Mouse (Mus musculus) layer of hippocampus, adult 11-12 months (tissue): Measurements from ENCODE around the gene Glb1l.

Source experiments
- DNase-seq: peaks from one replicate; pipeline ENCODE4 v3.0.0; 2022; ENCODE audit warnings: low spot score

The Glb1l gene

DNA sequence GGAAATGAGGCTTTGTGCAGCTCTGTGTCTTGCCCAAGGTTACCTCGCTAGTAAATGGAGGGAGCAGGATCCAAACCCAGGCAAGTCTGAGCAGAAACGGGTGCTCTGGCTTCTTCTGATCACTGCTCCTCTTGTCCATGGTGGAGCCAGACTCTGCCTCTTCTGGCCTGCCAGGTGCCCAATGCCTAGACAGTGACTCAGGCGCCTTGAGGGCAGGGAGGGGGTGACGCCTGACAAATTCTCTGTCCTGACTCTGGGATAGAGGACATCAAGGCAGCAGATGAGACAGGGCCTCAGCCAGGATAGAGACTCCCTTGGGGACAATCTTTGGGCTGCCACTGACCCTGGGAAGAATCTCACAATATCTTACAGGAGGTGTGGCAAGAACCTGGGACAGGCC lies 20.6 kb upstream of the Glb1l start:
- DNase-seq: no peak

DNA sequence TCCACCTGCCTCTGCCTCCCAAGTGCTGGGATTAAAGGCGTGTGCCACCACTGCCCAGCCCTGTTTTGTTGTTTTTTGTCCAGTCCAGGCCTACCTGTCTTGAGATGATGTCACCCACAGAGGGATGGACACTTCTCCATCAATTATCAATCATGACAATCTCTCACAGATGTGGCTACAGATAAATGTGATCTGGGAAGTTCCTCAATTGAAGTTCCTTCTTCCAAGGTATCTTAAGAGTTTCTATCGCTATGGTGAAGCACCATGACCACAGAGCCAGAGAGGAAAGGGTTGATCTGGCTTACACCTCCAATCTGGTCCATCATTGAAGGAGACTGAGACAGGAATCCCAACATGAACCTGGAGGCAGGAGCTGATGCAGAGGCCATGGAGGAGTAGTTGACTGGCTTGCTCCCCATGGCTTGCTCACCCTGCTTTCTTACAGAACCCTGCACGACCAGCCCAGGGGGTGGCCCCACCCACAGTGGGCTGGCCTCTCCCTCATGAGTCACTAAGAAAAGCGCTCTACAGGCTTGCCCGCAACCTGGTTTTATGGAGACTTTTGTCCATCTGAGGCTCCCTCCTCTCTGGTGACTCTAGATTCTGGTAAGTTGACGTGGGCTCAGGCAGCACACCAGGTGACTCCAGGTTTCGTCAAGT lies 19.9 kb upstream of the Glb1l start:
- DNase-seq: no peak

DNA sequence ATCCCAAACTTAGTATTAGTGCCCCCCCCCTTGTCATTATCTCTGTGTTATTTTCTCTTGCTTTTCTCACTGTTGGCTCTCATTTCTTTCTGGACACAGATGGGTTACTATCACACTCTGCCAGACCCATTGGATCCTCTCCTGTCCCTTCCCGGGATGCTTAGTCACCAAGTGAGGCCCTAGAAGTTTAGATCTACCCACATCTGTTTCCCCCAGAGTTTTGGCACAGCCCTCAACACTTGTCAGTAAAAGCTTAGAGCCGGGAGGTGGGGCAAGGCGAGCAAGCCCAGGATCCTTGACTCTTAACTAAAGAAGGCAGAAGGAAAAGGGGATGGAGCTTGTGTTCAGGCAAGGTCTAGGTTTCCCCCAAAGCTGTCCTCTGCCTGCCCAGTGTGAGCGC lies 18.5 kb upstream of the Glb1l start:
- DNase-seq: no peak

DNA sequence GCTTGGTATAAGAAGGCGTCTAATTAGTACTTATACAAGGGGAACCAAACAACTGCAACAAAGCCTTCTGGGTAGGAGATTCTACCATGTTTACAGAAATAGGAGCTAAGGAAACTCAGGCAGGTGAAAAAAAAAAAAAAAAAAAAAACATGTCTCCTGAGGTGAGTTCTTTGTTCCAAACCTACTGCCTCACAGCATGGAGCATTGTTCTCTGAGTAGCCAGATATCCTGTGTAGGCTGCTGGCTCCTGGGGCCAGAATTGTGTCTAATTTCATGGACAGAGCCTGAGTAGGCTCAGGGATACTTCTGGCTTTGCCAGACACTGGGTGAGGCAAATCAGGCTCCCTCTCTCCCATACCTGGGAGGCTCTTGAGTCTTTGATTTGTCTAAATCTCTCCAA lies 17.0 kb upstream of the Glb1l start:
- no peak for DNase-seq

DNA sequence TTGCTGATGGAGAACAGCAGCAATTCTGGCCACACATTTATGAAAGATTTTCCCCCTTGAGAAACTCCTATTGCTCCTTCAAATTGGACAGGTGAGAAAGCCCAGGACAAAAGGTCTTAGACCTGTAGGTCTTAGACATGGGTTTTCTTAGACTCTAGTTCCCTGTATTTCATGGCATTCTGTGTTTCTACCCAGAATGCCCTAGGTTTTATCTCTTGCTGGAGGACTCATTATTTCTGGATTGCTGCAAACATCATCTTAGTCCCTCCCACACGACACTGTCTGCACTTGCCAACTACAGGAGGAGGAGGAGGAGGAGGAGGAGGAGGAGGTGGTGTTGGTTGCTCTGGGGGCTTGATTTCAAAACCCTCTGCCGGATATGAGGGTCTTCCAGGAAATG lies 15.5 kb upstream of the Glb1l start:
- DNase-seq: no peak

DNA sequence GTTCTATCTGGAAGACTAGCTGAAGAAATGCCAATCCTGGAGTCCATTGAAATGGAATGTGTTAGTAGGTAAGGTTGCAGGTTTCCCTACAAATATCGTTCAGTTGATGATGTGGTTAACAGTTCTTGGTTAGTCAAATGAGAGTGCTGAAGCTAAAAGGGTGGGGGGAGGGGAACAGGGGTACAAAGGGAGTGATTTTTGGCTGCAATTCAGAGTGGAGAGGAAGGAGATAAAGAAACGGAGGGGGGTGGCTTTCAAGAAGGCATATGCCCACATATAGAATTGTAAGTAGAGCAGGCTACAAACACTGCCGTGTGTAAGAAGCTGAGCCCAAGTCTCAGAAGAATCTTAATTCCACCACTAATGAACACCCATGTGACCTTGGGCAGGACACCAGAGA lies 14.9 kb upstream of the Glb1l start:
- DNase-seq: no peak

DNA sequence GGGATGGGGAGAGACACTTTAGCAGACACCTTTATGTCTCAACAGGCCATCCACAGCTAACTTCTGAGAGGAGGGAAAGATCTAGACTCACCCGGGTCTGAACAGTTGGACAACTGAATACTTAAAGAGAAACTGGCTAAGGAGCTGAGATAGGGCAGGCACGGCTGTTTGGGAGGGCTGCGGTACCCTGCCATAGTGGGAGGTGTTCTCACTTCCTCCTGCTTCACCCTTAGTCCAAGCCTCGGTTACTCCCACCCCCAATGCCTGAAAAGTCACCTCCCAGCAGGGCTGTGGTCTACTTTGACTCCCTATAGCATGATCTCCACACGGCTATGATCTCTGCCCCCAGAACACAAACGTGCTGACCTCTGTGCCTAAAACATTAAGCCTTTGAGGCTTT lies 12.9 kb upstream of the Glb1l start:
- DNase-seq: no peak

DNA sequence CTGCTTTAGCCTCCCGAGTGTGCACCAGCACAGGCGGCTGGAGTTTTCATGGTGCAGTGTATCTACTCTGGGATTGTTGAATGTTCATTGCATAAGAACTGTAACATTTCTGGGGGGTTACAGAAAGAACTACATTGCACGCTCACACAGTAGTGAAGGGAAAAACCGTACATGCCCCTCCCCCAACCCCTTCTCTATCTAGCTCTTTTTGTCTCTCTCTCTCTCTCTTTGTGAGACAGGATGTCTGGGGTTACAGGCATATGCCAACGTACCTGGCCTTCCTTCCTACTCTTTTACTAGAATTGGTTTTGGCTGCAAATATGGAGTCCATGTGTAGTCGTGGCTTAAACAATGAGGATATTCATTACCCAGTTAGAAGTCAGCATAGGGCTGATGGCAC lies 12.3 kb upstream of the Glb1l start:
- DNase-seq: no peak

DNA sequence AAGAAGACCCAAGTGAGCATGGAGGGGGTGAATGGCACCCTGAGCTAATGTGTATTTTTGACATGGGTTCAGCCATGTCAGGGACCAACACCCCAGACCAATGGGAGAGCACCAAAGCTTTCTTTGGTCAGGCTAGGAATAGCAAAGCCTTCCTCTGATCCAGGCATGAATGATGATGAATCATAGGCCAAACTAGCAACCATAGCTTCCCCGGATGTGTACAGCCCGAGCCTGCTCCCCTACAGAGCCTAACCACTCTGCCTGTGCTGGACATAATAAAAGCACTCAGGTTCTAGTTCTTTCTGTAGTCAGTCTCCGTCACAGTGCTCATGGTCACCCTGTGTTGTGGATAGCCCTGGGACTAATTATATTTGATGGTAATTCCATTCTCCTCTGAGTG lies 10.9 kb upstream of the Glb1l start:
- DNase-seq: no peak

DNA sequence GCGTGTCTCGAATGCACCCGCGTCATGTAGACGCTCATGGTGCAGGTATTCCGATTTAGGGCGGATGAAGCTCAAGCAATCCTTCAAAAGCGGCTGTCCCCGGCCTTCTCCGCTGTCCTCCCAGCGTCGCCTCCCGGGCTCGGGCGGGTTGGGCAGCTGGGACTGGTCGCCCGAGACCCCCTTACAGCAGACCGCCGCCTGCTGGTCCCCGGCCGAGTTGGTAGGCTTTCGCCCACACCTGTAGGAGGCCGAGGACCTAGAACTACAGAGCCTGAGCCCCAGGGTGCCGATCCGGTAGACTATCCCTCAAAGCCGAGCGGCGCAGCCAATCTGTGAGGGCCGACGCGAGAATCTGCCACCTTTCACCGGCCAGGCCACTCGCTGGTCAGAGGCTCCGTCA lies 8.9 kb upstream of the Glb1l start, which contains the start of gene Tuba4a:
TSS of gene Tuba4a (minus strand) at position 335 of the 400 bp plus-strand sequence.
- DNase-seq: no peak

DNA sequence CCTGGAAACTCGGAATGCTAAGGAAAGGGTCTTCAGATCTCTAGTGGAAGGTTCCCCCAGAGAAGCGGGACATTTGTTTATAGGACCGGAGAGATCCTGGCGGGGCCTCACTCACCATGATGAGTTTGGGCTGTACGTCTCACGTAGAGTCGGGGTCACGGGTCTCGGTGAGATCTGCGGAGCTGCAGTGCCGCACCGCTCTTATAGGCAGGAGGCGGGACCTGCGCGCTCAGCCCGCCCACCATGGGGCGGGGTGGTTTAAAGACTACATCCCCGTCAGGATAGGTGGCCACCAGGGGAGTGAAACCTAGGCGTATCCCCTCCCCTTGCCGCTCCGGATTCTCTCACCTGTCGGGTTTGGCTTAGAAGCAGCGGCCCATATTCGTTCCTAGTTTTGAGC lies 8.5 kb upstream of the Glb1l start:
- DNase-seq: peak; percentile 93

DNA sequence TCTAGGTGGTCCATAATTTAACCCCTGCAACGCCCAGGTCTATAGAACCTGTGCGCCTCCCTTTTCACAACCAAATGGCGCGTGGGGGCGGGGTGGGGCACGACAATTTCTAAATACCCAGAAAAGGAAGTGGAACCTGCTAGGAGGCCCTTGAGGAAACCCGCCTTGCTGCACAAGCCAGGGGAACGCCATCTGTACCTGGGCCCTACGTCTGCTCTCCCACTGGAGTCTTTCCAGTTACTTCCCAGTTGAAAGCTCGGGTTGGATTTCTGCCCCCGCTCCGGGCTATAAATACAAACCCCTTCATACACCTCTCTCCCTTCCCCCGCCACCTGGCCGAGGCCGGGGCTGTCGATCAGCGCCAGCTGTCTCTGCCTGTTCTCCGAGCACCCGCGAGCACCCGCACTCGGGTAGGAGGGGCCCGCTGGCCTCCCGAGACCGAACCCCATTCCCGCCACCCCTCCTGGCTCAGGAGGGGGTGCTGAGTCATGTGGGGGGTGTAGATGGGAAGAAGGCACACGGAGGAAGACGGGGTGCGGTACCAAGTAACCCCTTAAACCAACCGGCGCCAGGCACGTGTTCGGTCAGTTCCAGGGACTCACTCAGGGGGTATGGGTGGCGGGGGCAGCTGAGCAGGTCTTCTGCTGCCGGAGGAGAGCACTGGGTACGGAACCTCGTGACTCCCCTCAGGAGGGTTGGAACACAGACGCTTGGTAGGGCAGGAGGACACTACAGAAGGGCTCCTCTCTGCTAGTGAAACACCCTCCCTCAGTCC lies 7.8 kb upstream of the Glb1l start:
- DNase-seq: peak; percentile 75

DNA sequence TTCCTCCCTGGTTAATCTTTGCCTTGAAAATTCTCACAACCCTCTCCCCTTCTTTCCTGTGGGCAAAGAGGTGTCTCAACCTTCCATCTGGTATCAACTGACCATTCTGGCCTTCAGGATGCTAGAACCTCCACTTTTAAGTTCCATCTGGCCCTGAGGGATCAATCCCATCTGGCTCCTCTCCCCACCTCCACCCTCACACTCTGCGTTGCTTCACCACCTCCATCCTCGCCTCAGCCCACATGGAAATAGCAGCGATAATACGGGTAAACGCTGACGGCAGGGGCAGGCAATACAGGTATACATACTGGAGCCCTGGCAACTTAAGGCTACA lies 7.2 kb upstream of the Glb1l start:
- DNase-seq: no peak

DNA sequence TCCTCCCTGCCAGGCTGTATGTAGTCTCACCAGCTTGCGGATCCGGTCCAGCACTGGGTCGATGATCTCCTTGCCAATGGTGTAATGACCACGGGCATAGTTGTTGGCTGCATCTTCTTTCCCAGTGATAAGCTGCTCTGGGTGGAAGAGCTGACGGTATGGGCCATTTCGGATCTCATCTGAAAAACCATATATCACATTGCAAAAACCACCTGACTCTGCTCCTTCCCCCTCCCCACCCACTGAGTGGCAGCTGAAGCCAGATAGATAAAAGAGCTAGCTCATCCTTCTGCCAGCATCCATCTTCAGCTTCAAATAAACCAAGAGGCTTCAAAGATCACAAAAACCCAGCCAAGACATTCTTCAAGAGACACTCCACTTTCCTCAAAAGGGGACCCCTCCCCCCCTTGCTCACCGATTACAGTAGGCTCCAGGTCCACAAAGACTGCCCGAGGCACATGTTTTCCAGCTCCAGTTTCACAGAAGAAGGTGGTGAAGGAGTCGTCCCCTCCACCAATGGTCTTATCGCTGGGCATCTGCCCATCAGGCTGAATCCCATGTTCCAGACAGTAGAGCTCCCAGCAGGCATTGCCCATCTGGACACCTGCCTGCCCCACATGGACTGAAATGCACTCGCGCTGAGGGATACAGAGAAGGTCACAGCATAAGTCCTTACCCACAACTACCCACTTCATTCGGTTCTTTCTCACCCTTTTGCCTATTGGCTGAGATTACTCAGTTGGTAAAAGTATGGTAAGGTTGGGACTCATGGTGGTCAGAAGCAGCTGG lies 6.4 kb upstream of the Glb1l start:
- DNase-seq: no peak

DNA sequence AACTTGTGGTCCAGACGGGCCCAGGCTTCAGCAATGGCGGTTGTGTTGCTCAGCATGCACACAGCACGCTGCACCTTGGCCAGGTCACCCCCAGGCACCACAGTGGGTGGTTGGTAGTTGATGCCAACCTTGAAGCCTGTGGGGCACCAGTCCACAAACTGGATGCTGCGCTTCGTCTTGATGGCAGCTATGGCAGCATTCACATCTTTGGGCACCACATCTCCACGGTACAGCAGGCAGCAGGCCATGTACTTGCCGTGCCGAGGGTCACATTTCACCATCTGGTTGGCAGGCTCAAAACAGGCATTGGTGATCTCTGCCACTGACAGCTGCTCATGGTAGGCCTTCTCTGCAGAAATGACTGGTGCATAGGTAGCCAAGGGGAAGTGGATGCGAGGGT lies 5.2 kb upstream of the Glb1l start:
- no peak for DNase-seq

DNA sequence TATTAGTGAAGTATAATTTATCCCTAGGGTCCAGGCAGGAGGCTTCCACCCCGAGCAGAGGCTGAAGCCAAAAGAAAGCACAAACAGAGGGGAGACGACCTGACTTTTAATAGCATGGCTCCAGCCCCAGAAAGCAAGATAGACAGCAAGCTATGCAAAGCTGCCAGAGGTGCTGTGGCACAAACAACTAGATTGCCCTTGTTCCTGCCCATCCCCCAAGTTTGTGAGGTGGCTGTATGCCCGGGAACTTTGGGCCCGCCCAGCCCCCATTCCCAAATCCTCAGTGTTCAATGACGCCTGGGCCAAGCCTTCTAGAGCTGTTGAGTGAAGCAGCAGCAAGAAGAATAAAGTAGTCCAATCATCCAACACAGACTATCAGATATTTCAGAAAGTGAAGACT lies 4.3 kb upstream of the Glb1l start:
- DNase-seq: peak; percentile 55

DNA sequence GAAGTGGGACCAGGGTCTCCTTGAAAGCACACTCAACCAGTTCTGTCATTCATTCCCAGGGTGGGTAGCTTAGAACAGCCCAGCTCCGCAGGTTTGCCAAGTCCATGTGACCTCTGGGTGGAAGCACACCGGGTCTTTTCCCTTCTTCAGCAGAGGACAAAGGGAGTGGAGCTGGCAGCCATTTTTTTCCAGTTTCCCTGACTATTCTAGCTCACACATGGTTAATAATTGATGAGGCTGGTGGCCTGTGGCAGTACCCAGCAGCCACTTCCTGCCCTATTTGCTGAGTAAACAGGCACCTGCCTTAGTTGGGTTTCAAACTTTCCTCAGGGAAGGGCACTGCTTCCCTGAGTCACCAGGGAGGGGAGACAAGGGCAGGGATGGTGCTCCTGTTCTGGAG lies 3.8 kb upstream of the Glb1l start:
- no peak for DNase-seq

DNA sequence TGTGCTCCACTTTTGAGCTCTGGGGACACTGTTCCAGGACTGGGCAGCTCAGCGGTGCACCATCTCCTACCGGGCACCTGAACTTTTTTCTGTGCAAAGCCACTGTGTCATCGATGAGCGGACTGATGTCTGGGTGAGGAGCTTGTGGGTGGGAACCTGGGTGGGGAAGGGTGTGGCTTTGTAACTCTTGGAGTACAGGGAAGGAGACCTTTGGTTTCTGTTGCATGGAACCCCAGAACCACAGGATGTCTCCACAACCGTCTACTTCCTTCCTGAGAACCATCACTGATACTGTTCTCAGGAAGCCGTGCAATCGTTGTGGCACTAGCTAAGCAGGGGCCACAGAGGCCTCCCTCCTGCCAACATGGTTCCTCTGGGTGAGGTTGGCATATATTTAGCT lies 2.5 kb upstream of the Glb1l start:
- DNase-seq: no peak

DNA sequence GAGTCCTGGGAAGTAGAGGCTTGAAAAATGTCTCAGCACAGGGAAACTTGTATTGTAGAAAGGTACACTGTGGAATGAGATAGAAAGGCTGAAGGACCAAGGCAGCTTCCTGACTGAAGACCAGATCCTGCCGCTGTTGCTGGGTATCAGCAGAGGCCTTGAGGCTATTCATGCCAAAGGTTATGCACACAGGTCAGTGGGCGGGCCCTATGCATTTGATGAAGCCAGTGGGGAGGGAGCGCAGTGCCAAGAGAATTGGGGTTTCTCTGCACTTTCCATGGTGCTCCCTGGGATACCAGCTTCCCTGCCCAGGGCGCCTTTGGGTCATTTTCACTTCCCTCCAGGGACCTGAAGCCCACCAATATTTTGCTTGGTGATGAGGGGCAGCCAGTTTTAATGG lies 1.9 kb upstream of the Glb1l start:
- DNase-seq: no peak

DNA sequence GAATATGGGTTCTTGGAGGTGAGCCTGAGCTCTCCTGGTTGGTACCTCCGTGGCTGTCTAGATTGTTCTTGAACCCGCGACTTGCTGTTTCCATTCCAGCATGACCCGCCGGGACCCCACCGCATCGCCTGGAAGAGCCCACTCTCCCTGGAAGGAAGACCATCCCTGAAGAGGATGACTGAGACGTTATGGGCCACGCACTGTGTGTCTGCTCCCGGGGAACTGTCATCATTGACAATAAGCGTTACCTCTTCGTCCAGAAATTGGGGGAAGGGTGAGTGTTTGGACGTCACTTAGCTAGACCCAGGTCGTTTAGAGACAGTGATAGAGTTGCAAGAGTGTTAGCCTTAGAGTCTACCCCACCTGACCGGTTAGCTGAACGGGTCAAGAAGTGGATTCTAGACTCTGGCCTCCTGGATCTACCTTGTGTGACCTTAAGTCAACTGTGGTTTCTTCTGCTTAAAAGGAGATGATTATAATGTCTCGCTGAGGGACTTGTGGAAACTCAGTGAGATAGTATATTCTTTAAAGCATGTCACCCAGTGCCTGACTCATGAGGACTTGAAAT lies 612 bp upstream of the Glb1l start:
- no peak for DNase-seq

DNA sequence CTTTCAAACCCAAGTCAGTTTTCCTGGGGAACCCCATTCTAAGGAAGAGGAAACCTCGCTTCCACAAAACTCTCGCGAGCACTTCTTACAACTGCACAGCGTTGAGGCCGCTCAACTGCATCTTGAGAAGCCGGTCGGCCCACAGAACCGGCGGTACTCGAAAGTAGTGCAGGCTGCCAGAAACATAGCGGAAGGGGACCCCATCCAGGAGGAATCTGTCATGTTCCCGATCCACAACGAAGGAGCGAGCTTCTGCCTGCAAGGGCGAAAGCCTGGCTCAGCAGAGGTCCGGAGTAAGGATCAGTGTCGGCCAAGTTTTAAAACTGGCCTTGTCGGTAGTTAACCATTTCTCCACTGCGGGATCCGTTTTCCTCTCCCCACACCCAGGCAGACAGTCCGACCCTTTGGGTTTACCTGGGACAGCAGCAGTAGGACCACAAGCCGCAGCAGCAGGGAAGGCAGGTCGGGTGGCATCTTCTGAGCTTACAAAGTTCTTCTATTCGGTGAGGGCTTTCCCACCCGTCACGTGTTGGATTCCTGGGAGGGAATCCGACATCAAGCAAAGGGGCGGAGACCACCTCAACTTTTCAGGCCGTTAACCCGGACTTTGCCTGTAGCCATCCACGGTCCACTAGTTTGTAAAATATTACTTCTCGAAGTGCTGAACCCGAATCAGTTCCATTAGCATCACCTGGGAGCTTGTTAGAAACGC lies 1.5 kb downstream of the Glb1l start:
- DNase-seq: no peak

DNA sequence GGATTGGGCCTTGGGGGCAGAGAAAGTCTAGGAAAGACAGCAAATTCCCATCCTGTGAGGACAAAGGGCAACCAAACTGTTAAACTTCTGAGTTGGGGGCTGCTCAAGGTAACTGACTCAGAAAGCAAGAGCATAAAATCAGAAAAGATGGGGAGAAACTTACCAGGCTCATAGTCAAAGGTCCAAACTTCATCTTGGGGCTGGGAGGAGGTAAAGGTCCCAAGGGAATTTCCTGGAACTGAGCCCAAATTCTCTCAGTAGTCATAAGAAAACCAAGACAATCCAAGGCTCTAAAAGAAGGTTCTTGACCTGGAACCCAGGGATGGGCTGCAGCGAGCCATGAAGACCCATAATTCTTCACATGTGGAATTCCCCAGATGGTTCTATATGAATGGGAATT lies 9.4 kb downstream of the Glb1l start:
- no peak for DNase-seq
